ENCODE assay signal across 10 mouse cellular contexts in the genomic region with DNA sequence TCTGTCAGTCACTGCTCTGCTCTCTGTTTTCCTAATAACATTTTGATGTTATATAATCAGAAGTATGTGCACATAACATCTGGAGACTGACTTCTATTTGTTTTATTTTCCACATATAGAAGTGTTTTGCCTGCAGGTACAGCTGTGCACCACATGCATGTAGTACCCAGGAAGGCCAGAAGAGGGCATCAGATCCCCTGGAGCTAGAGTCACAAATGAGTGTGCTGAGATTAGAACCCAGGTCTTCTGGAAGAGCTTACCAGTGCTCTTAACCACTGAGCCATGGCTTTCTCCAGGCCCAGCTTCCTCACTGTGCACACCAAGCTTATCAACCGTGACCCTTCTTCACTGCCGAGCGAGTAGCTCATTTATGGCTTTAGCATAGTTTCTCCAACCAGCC. TPM values are rescaled to one million over a fixed set of nuclear protein-coding genes. Genes with fewer than 3 reads are reported as not detected.
DNase-seq lines count a peak whose midpoint lies in the region; ATAC-seq and TF ChIP-seq lines count a peak whose summit lies in the region.
"Had no signal": no experiment of that assay in that cellular context is flagged by ENCODE, and none has a peak within 500 bp of the region (broad histone marks: within the 10 kb centered on the region; RNA-seq: fewer than 3 reads in every experiment).

No protein-coding gene starts in this region.

- H3K9me3 ChIP-seq in G1E (replicated peaks): no peaks in the 10 kb centered on the region
- no peaks in the 10 kb centered on the region for H3K9me3 ChIP-seq in limb, embryonic 10.5 days (replicated peaks)
- H3K9me3 ChIP-seq: lung, embryonic 15.5 days had no signal

- 0 out of 2 replicates have a peak, but pooled peaks cover 2% of the 10 kb centered on the region for H3K4me1 ChIP-seq in G1E (ENCODE audit: insufficient read depth, low read depth, low read length)
- H3K4me1 ChIP-seq in limb, embryonic 10.5 days: no peaks in the 10 kb centered on the region
- H3K4me1 ChIP-seq: lung, embryonic 15.5 days had no signal

- no peaks in the 10 kb centered on the region for H3K36me3 ChIP-seq in G1E (replicated peaks)
- H3K36me3 ChIP-seq in limb, embryonic 10.5 days: no peaks in the 10 kb centered on the region
- H3K36me3 ChIP-seq: lung, embryonic 15.5 days had no signal

- peaks cover 9% of the 10 kb centered on the region for H3K27me3 ChIP-seq in G1E (ENCODE audit: insufficient read depth, low read length)
- peaks cover 38% of the 10 kb centered on the region; the same call in 1 of the 2 replicates for H3K27me3 ChIP-seq in limb, embryonic 10.5 days (ENCODE audit: low read depth, poor library complexity, severe bottlenecking)

- H3K27ac ChIP-seq in limb, embryonic 10.5 days: no peak overlapping the region
- H3K27ac ChIP-seq: lung, embryonic 15.5 days had no signal

- ATAC-seq in G1E (ENCODE audit: extremely low read depth, insufficient number of reproducible peaks, low FRiP score, poor library complexity, severe bottlenecking): no peak

- 93% methylated on average over 3 of the region's 3 CpGs for WGBS in limb, embryonic 10.5 days

- TF ChIP-seq CTCF in G1E (IDR thresholded peaks at IDR 0.05; ENCODE audit: low read depth, low read length): peak; percentile 58

- H3K4me3 ChIP-seq in G1E (ENCODE audit: low read depth, low read length): no peak overlapping the region
- H3K4me3 ChIP-seq in limb, embryonic 10.5 days: no peak overlapping the region
- H3K4me3 ChIP-seq: lung, embryonic 15.5 days had no signal

- peak; percentile 36 for DNase-seq in kidney, adult 9 months
- DNase-seq in kidney, adult 11 months: no peak
- peak; percentile 58 to 64 for DNase-seq in B cell, adult 2 months
- DNase-seq in G1E (ENCODE audit: low spot score): no peak
- DNase-seq in limb, embryonic 10.5 days (ENCODE audit: low spot score): peak; percentile 42
- DNase-seq in urinary bladder, postnatal 25 days (ENCODE audit: low spot score): no peak
- DNase-seq in urinary bladder, adult 18-20 months (ENCODE audit: low spot score in 2 of 2): no peak
- no peak for DNase-seq in ovary, postnatal 36 days (ENCODE audit: low spot score)

RNA-seq across cellular contexts. Expression of gene Atp6v1b1, which starts 14.3 kb away (rescaled TPM):
- total RNA-seq in G1E (2014; fragmentation: Nextera tagmentation) (not detected in 2 replicates), G1E (2017) (0.22 TPM in 1 of 2 replicates, not detected in the other)
- polyA plus RNA-seq in G1E (2012): not detected in 2 replicates
- not detected in 2 replicates for polyA plus RNA-seq in limb, embryonic 10.5 days (2016; fragmentation: Nextera tagmentation; extraction: Ambion mirVana)
- total RNA-seq: heart, postnatal 36 days had no signal

RNA-seq across cellular contexts. Expression of gene Vax2, which starts 17.4 kb away (rescaled TPM):
- total RNA-seq in G1E (2014; fragmentation: Nextera tagmentation): not detected in 2 replicates
- total RNA-seq in G1E (2017): not detected in 2 replicates
- not detected in 2 replicates for polyA plus RNA-seq in G1E (2012)
- 6.3 and 10.7 TPM in 2 replicates for polyA plus RNA-seq in limb, embryonic 10.5 days (2016; fragmentation: Nextera tagmentation; extraction: Ambion mirVana)
- total RNA-seq: heart, postnatal 36 days had no signal
- polyA plus RNA-seq: lung, embryonic 15.5 days had no signal

RNA-seq across cellular contexts. Expression of gene Ankrd53, which starts 34.0 kb away (rescaled TPM):
- total RNA-seq in G1E (2014; fragmentation: Nextera tagmentation): not detected in 2 replicates
- total RNA-seq in G1E (2017): not detected in 2 replicates
- polyA plus RNA-seq in G1E (2012): not detected in 2 replicates
- polyA plus RNA-seq in limb, embryonic 10.5 days (2016; fragmentation: Nextera tagmentation; extraction: Ambion mirVana): 0.16 and 0.28 TPM in 2 replicates
- total RNA-seq: heart, postnatal 36 days had no signal
- polyA plus RNA-seq: lung, embryonic 15.5 days had no signal

RNA-seq across cellular contexts. Expression of gene Tex261, which starts 47.1 kb away (rescaled TPM):
- total RNA-seq in G1E (2014; fragmentation: Nextera tagmentation) (47.8 and 50.0 TPM in 2 replicates), G1E (2017) (32.5 and 35.4 TPM in 2 replicates)
- polyA plus RNA-seq in G1E (2012): 30.3 and 34.6 TPM in 2 replicates
- polyA plus RNA-seq in limb, embryonic 10.5 days (2016; fragmentation: Nextera tagmentation; extraction: Ambion mirVana): 82.9 and 83.5 TPM in 2 replicates

RNA-seq across cellular contexts. Expression of gene Cd207, which starts 50.8 kb away (rescaled TPM):
- total RNA-seq in G1E (2014; fragmentation: Nextera tagmentation) (not detected in 2 replicates), G1E (2017) (not detected in 2 replicates)
- not detected in 2 replicates for polyA plus RNA-seq in G1E (2012)
- polyA plus RNA-seq in limb, embryonic 10.5 days (2016; fragmentation: Nextera tagmentation; extraction: Ambion mirVana): not detected in 2 replicates
- polyA plus RNA-seq: lung, embryonic 15.5 days had no signal

Comparison
In these comparisons a context has a peak if more than half of its experiments do, and no peak if none do; other contexts are left out.
1. DNase-seq: peak in kidney, adult 9 months (single experiment), B cell, adult 2 months (2 of 2) and limb, embryonic 10.5 days (single experiment); none in kidney, adult 11 months (single experiment), G1E (single experiment), urinary bladder, postnatal 25 days (single experiment), urinary bladder, adult 18-20 months (0 of 2) and ovary, postnatal 36 days (single experiment).